Mouse (Mus musculus) layer of hippocampus, adult 18-20 months (tissue): Measurements from ENCODE around the gene Cask. TPM values are rescaled to one million over a fixed set of nuclear protein-coding genes. Genes with fewer than 3 reads are reported as not detected.
"Not testable (repeated sequence)": the region's sequence is repeated elsewhere in the genome, so short reads cannot be mapped to it uniquely, and the experiment has no call there.

Experiments used
- DNase-seq, 2 experiments: peaks; one replicate each; pipeline ENCODE4 v3.0.0; 2022; ENCODE audit warnings: low spot score in 2 of 2
- long read RNA-seq: library from polyadenylated mRNA; stranded (forward); transcript quantifications from one replicate; pipeline ENCODE4 v2.0.0, GENCODE M21; 2021
- total RNA-seq, 2 experiments: library from RNA; stranded (reverse); gene quantifications; 2 replicates each; pipeline ENCODE4 v1.2.3; 2021

The Cask gene
- total RNA-seq = 10 to 100 TPM; 70.0 to 73.2 TPM
- long read RNA-seq, full-length matches to known transcripts = 2 of 31 reads
- long read RNA-seq, partial matches to known transcripts = 2 of 31 reads
- long read RNA-seq, other reads (novel, unspliced or antisense) = 27 of 31 reads

GRCm38 (mm10) chrX:13851285-13851684, at the start of gene Cask:
Cask (minus strand) TSS chrX:13851367.
- no peak for DNase-seq

GRCm38 (mm10) chrX:13889976-13890375, 38.8 kb upstream of the Cask start:
- no peak for DNase-seq

GRCm38 (mm10) chrX:13884348-13884747, 33.2 kb upstream of the Cask start:
- no peak for DNase-seq

GRCm38 (mm10) chrX:13881969-13882368, 30.8 kb upstream of the Cask start:
- no peak for DNase-seq

- DNase-seq = no peak
Observed at GRCm38 (mm10) chrX:13860145-13860544, 9.0 kb upstream of the Cask start.

GRCm38 (mm10) chrX:13859051-13859450, 7.9 kb upstream of the Cask start:
- no peak for DNase-seq

- no peak for DNase-seq
Observed at GRCm38 (mm10) chrX:13848473-13848872, 2.7 kb downstream of the Cask start.

GRCm38 (mm10) chrX:13847502-13847851, 3.7 kb downstream of the Cask start:
- peak; percentile 3 to 17 for DNase-seq

DNA sequence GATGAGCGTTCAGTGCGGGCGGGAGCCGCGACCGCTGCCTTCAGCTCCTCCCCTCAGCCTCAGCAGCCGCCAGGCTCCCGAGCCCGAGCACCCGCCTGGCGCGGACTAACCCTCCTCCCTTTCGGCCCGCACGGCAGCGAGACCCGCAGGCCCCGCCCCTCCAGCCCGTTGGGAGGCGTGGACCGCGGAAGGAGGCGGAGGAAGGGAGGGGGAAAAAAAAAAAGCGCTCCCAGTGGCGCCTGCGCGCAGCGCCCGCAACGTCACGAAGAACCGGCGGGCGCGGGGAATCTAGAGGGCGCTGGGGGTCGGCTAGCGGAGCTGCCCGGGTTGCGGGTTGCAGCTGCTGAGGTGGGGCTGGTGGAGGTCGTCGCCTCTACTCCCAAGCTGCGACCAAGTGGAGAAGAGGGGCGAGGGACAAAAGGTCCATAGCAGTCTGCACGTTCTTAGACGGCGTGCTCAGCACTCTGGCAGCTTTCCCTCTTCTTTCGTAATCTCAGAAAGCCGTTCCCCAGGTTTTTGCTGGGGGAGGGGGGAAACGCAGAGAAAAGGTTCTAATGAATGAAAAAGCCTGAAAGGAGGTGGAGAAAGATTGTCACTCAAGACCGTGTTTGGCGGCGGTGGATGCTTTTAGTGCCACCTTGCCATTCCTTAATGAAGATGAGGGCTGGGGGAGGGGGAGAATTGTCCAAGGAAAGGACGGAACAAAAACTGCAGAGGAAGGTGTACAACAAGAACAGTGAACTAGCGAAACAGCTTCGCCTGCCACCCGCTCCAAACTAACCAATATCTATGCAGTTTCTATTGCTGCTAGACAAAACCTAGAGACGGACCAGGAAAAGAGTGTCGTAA, 4.3 kb downstream of the Cask start:
- DNase-seq = peak; percentile 87

GRCm38 (mm10) chrX:13845858-13846652, 5.1 kb downstream of the Cask start:
- peak; percentile 9 to 19 for DNase-seq

DNA sequence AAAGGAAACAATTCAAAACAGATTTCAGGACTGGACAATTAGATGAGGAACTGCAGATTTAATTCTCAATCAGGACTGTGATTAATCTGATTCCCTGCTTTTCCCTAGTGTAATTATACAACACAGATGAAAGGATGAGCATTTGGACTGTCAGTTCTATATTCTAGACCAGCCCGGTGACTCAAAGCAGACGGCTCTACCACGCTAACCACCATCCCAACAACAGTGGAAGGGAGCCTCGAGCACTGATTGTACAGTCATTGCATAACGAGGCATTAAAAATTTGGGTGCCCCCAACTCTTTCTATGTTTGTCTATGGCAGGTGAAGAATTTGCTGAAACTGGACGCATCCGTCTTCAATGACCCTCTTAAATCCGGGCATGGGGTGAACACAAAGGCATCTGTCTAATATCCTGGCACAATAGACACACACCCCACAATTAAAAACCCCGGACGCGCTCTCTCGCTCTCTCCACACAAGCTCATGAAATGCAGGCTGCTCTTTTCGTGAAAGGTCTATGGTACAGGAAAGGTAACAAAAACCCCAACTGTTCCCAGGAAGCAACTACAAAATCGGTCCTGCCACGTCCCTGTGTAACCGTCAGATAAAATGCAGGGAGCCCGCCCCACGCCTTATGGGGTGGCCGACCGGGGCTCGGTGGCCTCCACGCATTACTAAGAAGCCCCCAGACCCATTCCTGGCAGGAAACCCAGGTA, 5.9 kb downstream of the Cask start:
- peak in 1 of 2 experiments; percentile 27 for DNase-seq

DNA sequence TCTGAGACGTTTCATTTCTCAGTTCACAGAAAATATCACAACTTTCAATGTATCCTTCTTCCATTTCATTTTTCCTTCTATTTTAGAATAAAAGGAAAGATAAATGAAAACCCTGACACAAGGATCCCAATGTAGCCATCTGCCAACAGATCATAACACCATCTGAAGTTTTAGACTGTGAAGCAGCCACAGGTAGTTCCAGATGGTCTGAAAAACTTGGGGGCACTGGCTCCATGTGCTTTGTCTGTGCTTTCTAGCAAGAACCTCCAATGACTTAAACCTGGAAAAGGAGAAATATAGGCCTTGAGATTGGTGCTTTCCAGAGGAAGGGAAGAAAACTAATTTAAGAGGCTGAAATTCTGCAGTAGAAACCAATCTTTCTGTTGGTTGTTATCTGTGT, 28.4 kb downstream of the Cask start:
- DNase-seq = peak in 1 of 2 experiments; percentile 39

- no peak for DNase-seq
Observed at GRCm38 (mm10) chrX:13798754-13799153, 52.4 kb downstream of the Cask start.

DNA sequence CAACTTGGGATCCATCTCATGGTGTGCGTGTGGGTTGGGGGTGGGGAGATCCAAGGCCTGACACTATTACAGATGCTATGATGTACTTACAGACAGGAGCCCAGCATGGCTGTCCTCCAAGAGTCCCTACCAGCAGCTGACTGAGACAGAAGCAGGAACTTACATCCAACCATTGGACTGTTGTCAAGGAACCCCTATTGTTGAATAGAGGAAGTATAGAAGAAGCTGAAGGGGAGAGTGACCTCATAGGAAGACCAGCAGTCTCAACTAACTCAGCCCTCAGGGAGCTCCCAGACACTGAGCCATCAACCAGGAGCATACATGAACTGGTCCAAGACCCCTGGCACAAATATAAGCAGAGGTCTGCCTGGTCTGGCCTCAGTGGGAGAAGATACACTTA, 85.5 kb downstream of the Cask start:
- no peak for DNase-seq

- DNase-seq = no peak
Observed at GRCm38 (mm10) chrX:13765024-13765423, 86.1 kb downstream of the Cask start.

GRCm38 (mm10) chrX:13757279-13758005, 93.7 kb downstream of the Cask start:
- DNase-seq = no peak

DNA sequence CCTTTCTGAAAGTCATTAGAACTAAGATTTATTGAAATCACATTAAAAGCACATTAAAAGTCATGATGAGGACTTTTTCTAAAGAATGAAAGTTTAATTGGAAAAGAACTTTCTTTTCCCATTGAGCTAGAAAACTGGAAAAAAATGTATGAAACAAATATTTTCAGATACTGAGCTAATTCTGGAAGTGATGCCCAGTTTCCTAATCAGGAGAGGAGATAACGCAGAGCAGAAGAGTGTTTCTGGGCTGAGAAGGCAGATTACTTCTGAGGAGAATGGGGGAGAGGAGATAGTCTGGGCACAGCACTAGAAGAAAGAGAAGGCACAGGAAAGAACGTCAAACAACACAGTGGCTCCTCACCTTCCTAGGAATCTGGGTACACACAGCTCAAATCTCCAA, 110.1 kb downstream of the Cask start:
- DNase-seq = no peak

GRCm38 (mm10) chrX:13730785-13731184, 120.4 kb downstream of the Cask start:
- not testable (repeated sequence) for DNase-seq

GRCm38 (mm10) chrX:13729835-13730480, 121.2 kb downstream of the Cask start:
- DNase-seq = no peak
